Mouse (Mus musculus) urinary bladder, postnatal 0 days (tissue): Measurements from ENCODE around the gene Scn7a. TPM values are rescaled to one million over a fixed set of nuclear protein-coding genes. Genes with fewer than 3 reads are reported as not detected.

ENCODE experiments used
- polyA plus RNA-seq: library from polyadenylated mRNA; unstranded; fragments of >200 nt; fragmentation: Nextera tagmentation; extraction: Ambion mirVana; gene quantifications from 2 replicates; pipeline ENCODE4 v1.2.1, GENCODE M21; 2015

Gene Scn7a
- polyA plus RNA-seq, result 2.4 and 2.6 TPM in 2 replicates

DNA sequence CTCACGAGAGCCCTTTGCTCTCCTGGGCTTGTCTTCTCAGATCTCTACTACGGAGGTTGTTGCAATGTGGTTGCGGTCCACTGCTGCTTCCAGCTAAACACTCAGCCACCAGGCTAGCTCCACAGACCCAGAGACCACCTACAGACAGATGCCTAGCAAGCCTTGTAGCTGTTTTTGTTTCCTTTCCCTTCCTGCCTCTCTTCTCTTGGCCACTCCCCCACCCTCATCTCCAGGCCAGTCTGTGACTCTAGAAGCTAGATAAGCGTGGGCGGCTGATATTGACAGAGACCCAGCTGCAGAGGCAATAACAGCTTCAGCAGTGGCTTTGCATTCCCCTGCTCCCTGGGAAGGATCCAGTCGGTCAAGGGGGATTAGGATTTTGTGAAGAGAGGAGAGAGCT is at the start of gene Scn7a:
Gene Scn7a (minus strand): TSS at position 150 of the 400 bp plus-strand sequence.

DNA sequence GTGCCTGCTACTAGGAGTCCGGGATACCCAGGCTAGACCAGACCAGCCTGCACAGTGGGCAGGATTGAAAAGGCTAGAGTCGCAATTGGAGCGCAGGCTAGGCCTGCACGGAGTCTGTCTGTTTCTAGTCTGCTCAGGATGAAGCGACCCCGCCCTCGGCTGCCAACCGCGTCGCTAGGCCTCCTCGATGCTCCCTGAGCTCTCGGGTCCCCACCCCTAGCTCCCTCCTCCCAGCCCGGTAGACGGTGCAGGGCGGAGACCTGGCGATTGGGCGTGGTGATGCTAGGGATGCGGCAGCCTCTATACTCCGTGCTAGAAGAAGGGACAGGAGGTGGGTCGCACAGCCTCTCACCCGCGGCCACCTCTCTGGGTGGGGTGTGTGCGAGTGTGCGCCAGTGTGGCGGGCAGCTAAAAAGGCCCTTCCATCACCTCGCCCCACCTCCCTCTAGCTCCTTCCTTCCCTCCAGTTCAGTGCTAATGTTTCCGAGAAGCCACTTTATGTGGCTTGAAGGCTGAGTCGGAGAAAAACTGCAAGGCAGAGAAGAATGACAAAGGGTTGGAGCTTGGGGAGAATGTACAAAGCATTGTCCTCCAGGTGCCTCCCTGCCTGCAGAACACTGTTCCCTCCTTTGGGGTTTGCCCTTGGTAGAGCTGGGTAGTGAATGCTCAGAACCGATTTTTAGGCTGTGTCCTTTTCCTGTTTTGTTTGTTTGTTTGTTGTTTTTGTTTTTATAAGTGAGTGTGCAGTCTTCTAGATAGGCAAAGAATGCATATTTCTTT is 149.9 kb downstream of the Scn7a start, which contains the start of gene Scn9a:
Gene Scn9a (minus strand): TSS at position 383 of the 780 bp plus-strand sequence.

Other genes with a start within 250 kb of the Scn7a start
- 0.07 and 0.10 TPM in 2 replicates for gene Scn9a, start 150.0 kb downstream of the Scn7a start, polyA plus RNA-seq